Mouse (Mus musculus): ENCODE results near the gene BC053393. TPM values are rescaled to one million over a fixed set of nuclear protein-coding genes. Genes with fewer than 3 reads are reported as not detected.

The BC053393 gene
- polyA plus RNA-seq (2015; fragmentation: Illumina TruSeq; extraction: RNeasy Lipid Tissue Mini Kit (QIAGEN cat#74804); ENCODE audit: low read depth, low replicate concordance), result not detected

DNA sequence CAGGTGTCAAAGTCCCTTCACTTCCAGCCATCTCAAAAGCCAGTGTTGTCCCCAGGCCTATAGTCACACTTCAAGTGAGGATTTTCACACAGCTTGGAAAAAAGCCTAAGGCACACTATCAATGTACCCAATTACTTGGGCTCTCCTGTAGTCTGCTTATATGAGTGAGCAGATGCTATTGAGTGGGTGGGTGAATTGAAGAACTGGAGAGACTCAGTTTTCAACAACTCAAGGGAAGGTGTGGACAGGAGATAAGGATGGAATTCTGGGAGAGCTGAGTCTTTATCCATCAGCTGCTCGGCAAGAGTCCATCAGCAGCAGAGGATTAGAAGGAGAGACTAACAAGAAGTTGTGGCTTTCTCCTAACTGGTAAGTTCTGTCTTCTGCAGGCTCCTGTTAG lies at the start of gene BC053393:
BC053393 (plus strand) TSS at position 210 of the 400 bp plus-strand sequence.

GRCm38 (mm10) chr11:46523912-46524311 lies 47.4 kb upstream of the BC053393 start, which contains the start of gene Gm12169:
TSS of gene Gm12169 (plus strand) at chr11:46524212.

GRCm38 (mm10) chr11:46629211-46629795 lies 58.0 kb downstream of the BC053393 start, which contains the start of gene Dppa1:
TSS of gene Dppa1 (minus strand) at chr11:46629261.

Other genes with a start within 250 kb of the BC053393 start
- gene Itk, start 182.0 kb upstream of the BC053393 start, polyA plus RNA-seq (2015; fragmentation: Illumina TruSeq; extraction: RNeasy Lipid Tissue Mini Kit (QIAGEN cat#74804); ENCODE audit: low read depth, low replicate concordance), result 0.15 TPM
- gene Fam71b, start 175.0 kb upstream of the BC053393 start, polyA plus RNA-seq (2015; fragmentation: Illumina TruSeq; extraction: RNeasy Lipid Tissue Mini Kit (QIAGEN cat#74804); ENCODE audit: low read depth, low replicate concordance), result not detected
- 52.7 TPM for gene Med7, start 134.6 kb upstream of the BC053393 start, polyA plus RNA-seq (2015; fragmentation: Illumina TruSeq; extraction: RNeasy Lipid Tissue Mini Kit (QIAGEN cat#74804); ENCODE audit: low read depth, low replicate concordance)
- gene Havcr2, start 116.6 kb upstream of the BC053393 start, polyA plus RNA-seq (2015; fragmentation: Illumina TruSeq; extraction: RNeasy Lipid Tissue Mini Kit (QIAGEN cat#74804); ENCODE audit: low read depth, low replicate concordance), result 2.5 TPM
- not detected for gene Gm12169, start 47.3 kb upstream of the BC053393 start, polyA plus RNA-seq (2015; fragmentation: Illumina TruSeq; extraction: RNeasy Lipid Tissue Mini Kit (QIAGEN cat#74804); ENCODE audit: low read depth, low replicate concordance)
- not detected for gene Dppa1, start 57.7 kb downstream of the BC053393 start, polyA plus RNA-seq (2015; fragmentation: Illumina TruSeq; extraction: RNeasy Lipid Tissue Mini Kit (QIAGEN cat#74804); ENCODE audit: low read depth, low replicate concordance)
- gene Timd2, start 135.5 kb downstream of the BC053393 start, polyA plus RNA-seq (2015; fragmentation: Illumina TruSeq; extraction: RNeasy Lipid Tissue Mini Kit (QIAGEN cat#74804); ENCODE audit: low read depth, low replicate concordance), result not detected
- not detected for gene Havcr1, start 163.5 kb downstream of the BC053393 start, polyA plus RNA-seq (2015; fragmentation: Illumina TruSeq; extraction: RNeasy Lipid Tissue Mini Kit (QIAGEN cat#74804); ENCODE audit: low read depth, low replicate concordance)
- not detected for gene Timd4, start 239.3 kb downstream of the BC053393 start, polyA plus RNA-seq (2015; fragmentation: Illumina TruSeq; extraction: RNeasy Lipid Tissue Mini Kit (QIAGEN cat#74804); ENCODE audit: low read depth, low replicate concordance)

Data from brain, adult 10 weeks (tissue).